Mouse (Mus musculus) liver, embryonic 15.5 days (tissue): ENCODE data around the gene Pcsk5. TPM values are rescaled to one million over a fixed set of nuclear protein-coding genes. Genes with fewer than 3 reads are reported as not detected.
"Not testable (repeated sequence)": the region's sequence is repeated elsewhere in the genome, so short reads cannot be mapped to it uniquely, and the experiment has no call there.

Source experiments
- ATAC-seq: fragments of 200-750 bp; cut with Nextera tagmentation; 2 replicates; pipeline ENCODE4 v1.8.0; 2017; ENCODE audit warnings: moderate number of reproducible peaks, mild to moderate bottlenecking, moderate library complexity; ENCODE audit not compliant: insufficient read depth
- H3K27ac ChIP-seq: fragments of 300-500 bp; sonication (generic); replicated peaks from 2 replicates; pipeline ENCODE4 v1.5.1; 2015; ENCODE audit warnings: mild to moderate bottlenecking, inconsistent platforms
- H3K27me3 ChIP-seq: fragments of 300-500 bp; sonication (generic); 2 replicates; pipeline ENCODE4 v1.6.1; 2015; ENCODE audit warnings: mild to moderate bottlenecking, inconsistent platforms
- H3K36me3 ChIP-seq: fragments of 300-500 bp; sonication (generic); replicated peaks from 2 replicates; pipeline ENCODE4 v1.6.1; 2015; ENCODE audit warnings: moderate library complexity, mild to moderate bottlenecking, inconsistent platforms
- H3K4me1 ChIP-seq: fragments of 300-500 bp; sonication (generic); replicated peaks from 2 replicates; pipeline ENCODE4 v1.6.1; 2015; ENCODE audit warnings: inconsistent platforms
- H3K4me2 ChIP-seq: fragments of 300-500 bp; sonication (generic); 2 replicates; pipeline ENCODE4 v1.6.1; 2015; ENCODE audit warnings: moderate library complexity, mild to moderate bottlenecking, inconsistent platforms
- H3K4me3 ChIP-seq: fragments of 300-500 bp; sonication (generic); replicated peaks from 2 replicates; pipeline ENCODE4 v1.5.1; 2015; ENCODE audit warnings: mild to moderate bottlenecking, inconsistent platforms
- H3K9ac ChIP-seq: fragments of 300-500 bp; sonication (generic); 2 replicates; pipeline ENCODE4 v1.6.1; 2015; ENCODE audit warnings: moderate library complexity, mild to moderate bottlenecking, inconsistent platforms
- H3K9me3 ChIP-seq: fragments of 300-500 bp; sonication (generic); replicated peaks from 2 replicates; pipeline ENCODE4 v1.6.1; 2016; ENCODE audit warnings: inconsistent platforms
- WGBS: fragments of 180-500 bp; shearing (Covaris S2); methylation state at CpG from one replicate; pipeline ENCODE4 v1.1.7; 2015; ENCODE audit warnings: mixed read lengths; ENCODE audit not compliant: insufficient replicate concordance; 5-methylcytosine and 5-hydroxymethylcytosine counted together
- polyA plus RNA-seq: library from polyadenylated mRNA; unstranded; fragments of >200 nt; fragmentation: Nextera tagmentation; extraction: Ambion mirVana; gene quantifications from 2 replicates; pipeline ENCODE4 v1.2.1, GENCODE M21; 2015

Pcsk5 gene
- polyA plus RNA-seq, 1 experiment from 2014 or later = 1.4 TPM

DNA sequence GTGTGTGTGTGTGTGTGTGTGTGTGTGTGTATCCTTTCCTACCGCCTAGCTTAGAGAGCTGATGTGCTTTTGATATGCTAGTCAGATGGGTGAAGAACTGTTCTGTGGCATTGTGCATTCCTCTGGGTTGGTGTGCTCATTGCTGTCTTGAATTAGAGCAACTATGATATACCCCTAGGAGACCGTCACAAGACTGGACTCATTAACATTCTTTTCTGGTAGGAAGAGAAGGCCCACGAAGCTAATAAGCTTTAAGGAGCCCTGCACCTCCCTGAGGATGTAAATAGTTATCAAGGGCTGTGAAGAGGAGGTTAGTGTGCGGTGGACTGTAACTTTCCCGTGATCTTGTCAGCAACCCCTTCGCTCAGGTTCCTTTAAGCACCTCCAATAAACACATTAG lies 333.2 kb downstream of the Pcsk5 start:
- H3K27me3 ChIP-seq = no peaks in the 10 kb centered on the region
- H3K4me2 ChIP-seq = no peak overlapping the region
- H3K4me3 ChIP-seq = no peak overlapping the region
- no peaks in the 10 kb centered on the region for H3K4me1 ChIP-seq
- H3K9me3 ChIP-seq = no peaks in the 10 kb centered on the region
- no peak overlapping the region for H3K27ac ChIP-seq
- ATAC-seq = no peak
- H3K9ac ChIP-seq = no peak overlapping the region
- H3K36me3 ChIP-seq = no peaks in the 10 kb centered on the region
- 48% methylated on average over 6 of the region's 6 CpGs for WGBS

DNA sequence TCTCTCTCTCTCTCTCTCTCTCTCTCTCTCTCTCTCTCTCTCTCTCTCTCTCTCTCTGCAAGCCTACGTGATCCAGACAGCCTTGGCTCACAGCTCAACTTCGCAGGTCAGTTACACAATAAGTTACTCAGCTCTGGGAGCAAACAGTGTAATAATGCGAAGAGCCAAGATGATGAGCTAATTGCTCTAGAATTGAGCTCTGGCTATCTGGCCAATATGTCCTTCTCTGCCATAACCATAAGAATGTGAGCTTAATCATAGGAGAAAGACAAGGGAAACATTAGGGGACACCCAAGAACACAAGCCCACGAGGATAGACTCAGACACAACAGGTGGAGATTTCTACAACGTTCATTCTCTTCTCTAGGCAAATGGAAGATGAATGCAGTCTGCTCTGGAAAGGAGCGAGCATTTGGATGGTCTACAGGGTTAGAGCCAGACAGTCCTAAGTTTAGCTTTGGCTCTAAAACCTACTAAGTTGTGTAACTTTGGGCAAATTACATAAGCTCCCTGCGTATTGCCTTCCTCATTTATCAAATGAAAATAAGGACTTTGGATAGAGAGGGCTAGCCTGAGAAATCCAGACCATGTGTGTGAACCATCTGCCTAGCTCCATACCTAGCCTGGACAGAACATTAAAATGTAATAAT lies 338.7 kb downstream of the Pcsk5 start:
- Histone ChIP-seq H3K4me1 (no peaks in the 10 kb centered on the region), H3K36me3 (no peaks in the 10 kb centered on the region), H3K9me3 (no peaks in the 10 kb centered on the region), H3K4me3 (no peak overlapping the region), H3K9ac (no peak overlapping the region), H3K4me2 (no peak overlapping the region), H3K27me3 (no peaks in the 10 kb centered on the region), H3K27ac (no peak overlapping the region)
- 55% methylated on average over 7 of the region's 7 CpGs for WGBS
- no peak for ATAC-seq

DNA sequence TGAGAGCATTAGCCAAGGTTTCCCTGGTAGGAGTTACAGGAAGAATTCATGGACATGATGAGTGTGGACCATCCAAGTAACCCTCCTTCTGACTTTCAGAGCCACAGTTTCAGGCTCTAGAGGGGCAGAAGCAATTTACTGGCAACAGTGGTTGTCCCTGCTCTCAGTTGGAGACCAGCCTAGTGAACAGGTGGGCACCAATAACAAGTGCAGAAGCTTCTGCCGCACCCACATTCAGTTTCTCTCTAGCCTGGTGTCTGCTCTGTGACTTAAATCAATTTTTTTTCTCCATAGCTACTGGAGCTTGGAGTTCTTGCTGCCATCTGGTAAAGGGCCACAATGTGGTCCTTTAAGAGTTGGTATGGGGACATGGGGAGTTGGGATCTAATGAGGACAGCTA lies 341.3 kb downstream of the Pcsk5 start:
- H3K36me3 ChIP-seq = no peaks in the 10 kb centered on the region
- H3K27ac ChIP-seq = no peak overlapping the region
- no peaks in the 10 kb centered on the region for H3K27me3 ChIP-seq
- no peak overlapping the region for H3K9ac ChIP-seq
- H3K9me3 ChIP-seq = no peaks in the 10 kb centered on the region
- H3K4me3 ChIP-seq = no peak overlapping the region
- H3K4me2 ChIP-seq = no peak overlapping the region
- no peaks in the 10 kb centered on the region for H3K4me1 ChIP-seq
- 60% methylated on average over 1 of the region's 1 CpGs for WGBS
- no peak for ATAC-seq

DNA sequence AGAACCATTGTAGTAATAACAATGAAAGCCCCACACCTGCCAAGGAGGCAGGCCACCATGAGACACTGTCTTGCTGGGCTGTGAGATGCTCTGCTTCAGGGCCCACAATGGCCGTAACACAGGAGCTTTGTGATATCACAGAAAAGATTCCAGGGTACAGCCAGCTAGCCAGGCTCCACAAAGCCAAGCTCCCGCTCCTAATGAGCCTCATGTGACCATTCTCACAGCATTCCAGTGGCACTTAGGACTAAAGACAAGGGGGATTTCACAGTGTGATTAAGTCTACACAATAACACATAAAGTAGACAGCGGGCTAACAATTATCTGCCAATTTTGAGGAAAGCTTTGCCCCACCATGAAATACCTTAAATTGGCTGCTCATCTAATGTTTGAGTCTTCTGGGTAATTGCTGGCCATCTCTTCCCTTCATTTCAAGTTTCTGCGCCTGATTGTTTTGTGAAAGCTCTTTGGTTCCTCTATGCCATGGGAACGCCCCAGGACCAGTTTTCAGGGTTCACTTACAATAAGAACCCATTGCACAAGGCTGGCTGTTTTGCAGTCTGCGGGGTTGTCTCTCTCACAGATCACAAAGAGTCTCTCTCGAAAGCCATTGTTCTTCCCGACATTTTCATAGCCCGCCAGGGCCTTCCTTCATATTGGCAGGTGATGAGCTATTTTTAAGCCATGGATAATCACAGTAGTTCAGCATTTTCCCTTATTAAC lies 345.4 kb downstream of the Pcsk5 start:
- Histone ChIP-seq H3K27ac (no peak overlapping the region), H3K4me2 (no peak overlapping the region), H3K27me3 (no peaks in the 10 kb centered on the region), H3K9ac (no peak overlapping the region), H3K4me1 (no peaks in the 10 kb centered on the region), H3K36me3 (no peaks in the 10 kb centered on the region), H3K4me3 (no peak overlapping the region), H3K9me3 (no peaks in the 10 kb centered on the region)
- WGBS = 64% methylated on average over 9 of the region's 9 CpGs
- no peak for ATAC-seq

DNA sequence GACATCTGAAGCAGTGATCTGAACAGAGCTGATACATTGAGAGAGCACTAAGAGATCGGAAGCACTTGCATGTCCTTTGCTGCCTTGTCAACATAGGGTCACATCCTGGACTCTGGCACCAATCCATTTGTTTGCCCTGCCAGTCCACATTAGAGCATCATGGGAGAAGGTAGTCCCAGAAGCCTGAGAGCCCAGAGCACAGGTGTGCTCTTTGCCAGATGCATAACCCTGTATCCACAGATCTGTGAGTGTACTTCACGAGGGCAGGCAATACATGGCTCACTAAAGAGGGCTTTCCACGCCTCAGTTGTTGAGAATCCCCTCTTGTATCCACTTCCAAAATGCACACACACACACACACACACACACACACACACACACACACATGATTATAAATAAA lies 346.1 kb downstream of the Pcsk5 start:
- Histone ChIP-seq H3K4me2 (no peak overlapping the region), H3K4me3 (no peak overlapping the region), H3K27me3 (no peaks in the 10 kb centered on the region), H3K27ac (no peak overlapping the region), H3K9me3 (no peaks in the 10 kb centered on the region), H3K9ac (no peak overlapping the region), H3K36me3 (no peaks in the 10 kb centered on the region), H3K4me1 (no peaks in the 10 kb centered on the region)
- WGBS = 60% methylated on average over 3 of the region's 3 CpGs
- ATAC-seq = no peak; the same call in 1 of the 2 replicates

DNA sequence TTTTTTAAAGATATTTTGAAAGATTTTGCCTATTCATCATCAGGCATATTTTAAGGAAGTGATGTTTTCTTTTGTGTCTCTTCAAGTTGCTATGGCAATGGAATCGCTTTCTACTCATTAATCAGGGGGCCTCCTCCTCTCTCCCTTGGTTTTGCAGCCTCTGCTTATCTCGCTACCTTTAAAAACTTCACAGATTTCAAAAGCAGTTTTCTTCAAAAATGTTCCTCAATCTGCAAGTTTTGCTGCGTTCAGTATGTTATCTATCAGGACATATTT lies 347.6 kb downstream of the Pcsk5 start:
- H3K4me3 ChIP-seq = no peak overlapping the region
- no peak overlapping the region for H3K9ac ChIP-seq
- ATAC-seq = no peak
- H3K9me3 ChIP-seq = no peaks in the 10 kb centered on the region
- H3K27ac ChIP-seq = no peak overlapping the region
- H3K36me3 ChIP-seq = no peaks in the 10 kb centered on the region
- H3K4me1 ChIP-seq = no peaks in the 10 kb centered on the region
- no peaks in the 10 kb centered on the region for H3K27me3 ChIP-seq
- 42% methylated on average over 3 of the region's 3 CpGs for WGBS
- H3K4me2 ChIP-seq = no peak overlapping the region

DNA sequence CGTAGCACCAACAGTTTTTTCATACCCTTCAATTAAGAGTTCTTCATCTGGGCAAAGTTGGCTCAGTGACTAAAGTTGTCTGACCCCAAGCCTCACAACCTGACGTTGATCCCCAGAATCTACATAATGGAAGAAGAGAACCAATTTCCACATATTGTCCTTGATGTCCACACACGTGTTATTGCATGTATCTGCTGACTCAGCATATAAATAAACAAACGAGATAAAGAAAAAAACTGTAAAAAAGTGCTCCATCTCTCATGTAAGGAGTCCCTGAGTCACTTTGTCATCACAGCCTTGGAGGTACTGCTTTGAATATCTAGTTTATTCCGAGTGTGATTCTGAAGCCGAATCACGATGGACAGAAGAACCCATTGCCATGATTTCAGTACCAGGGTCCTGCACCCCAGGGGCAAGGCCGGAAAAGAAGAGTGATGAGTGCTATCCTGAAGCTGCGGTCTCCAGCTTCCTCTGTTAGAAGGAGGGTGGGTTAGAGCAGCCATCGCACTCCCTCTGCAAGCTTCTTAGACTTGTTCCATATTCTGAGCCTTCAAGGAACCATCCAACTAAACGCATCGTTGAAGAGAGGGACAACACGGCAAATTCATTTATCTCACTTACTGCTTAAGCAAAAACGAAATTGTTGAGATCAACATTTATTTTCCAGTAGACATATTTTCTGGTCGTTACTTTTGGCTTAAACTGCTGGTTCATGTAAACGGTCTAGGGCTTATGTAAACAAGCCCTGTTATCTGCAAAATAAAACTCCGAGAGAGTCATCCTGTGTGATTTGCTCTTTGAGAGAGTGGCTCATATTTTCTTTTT lies 348.2 kb downstream of the Pcsk5 start:
- no peak for ATAC-seq
- Histone ChIP-seq H3K4me1 (no peaks in the 10 kb centered on the region), H3K27ac (no peak overlapping the region), H3K4me3 (no peak overlapping the region), H3K36me3 (no peaks in the 10 kb centered on the region), H3K27me3 (no peaks in the 10 kb centered on the region), H3K9me3 (no peaks in the 10 kb centered on the region), H3K4me2 (no peak overlapping the region), H3K9ac (no peak overlapping the region)
- WGBS = 49% methylated on average over 17 of the region's 17 CpGs

DNA sequence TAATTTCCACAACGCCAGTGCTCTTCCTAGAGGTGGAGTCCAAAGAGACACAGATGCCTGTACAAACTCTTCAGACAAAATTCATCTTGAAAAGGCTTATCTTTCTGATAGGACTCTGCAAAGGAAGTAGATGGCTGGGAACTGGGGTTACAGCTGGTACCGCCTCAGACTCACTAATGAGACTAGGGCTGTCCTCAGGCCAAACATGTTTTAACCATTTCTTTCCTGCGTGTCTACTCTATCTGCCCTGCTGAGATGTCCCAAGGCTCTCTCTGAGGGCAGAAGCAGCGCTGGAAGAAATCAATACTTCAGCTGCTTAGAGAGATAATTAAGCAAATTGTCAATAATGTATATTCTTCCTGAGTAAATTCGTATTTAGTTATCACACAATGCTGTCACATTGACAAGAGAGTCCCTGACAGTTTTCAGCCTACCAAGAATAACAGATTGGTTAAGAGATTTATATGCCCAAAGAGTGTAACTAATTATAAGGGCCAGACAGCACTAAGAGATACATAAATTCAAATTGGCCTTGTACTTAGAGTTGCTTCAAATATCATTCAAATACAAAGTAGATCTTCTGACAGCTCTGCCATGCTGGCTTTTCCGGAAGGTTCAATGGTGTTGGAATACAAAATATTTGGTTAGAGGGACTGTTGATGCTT lies 355.2 kb downstream of the Pcsk5 start:
- Histone ChIP-seq H3K9me3 (no peaks in the 10 kb centered on the region), H3K4me1 (no peaks in the 10 kb centered on the region), H3K4me2 (no peak overlapping the region), H3K36me3 (no peaks in the 10 kb centered on the region), H3K9ac (no peak overlapping the region), H3K4me3 (no peak overlapping the region), H3K27me3 (no peaks in the 10 kb centered on the region), H3K27ac (no peak overlapping the region)
- WGBS = 41% methylated on average over 6 of the region's 6 CpGs
- no peak for ATAC-seq

DNA sequence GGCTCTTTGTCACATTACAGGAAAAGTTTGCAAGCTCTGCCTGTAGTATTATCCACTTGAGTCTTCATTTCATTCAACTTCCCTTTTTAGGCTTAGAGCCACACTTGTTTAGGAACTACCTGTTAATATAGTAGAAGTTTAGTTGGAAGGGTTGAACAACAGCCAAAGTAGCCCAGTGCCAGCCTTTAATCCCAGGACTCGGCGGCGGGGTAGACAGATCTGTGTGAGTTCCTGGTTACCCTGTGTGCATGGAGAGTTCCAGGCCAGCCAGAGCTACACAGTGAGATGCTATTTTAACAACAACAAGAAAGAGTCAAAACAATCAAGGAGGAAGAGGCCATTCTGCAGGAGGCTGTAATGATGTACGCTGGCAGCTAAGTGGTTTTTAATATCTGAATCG lies 358.0 kb downstream of the Pcsk5 start:
- Histone ChIP-seq H3K4me3 (no peak overlapping the region), H3K36me3 (no peaks in the 10 kb centered on the region), H3K27me3 (no peaks in the 10 kb centered on the region), H3K4me2 (no peak overlapping the region), H3K27ac (no peak overlapping the region), H3K9me3 (no peaks in the 10 kb centered on the region), H3K9ac (no peak overlapping the region), H3K4me1 (no peaks in the 10 kb centered on the region)
- 80% methylated on average over 5 of the region's 5 CpGs for WGBS
- ATAC-seq = no peak

DNA sequence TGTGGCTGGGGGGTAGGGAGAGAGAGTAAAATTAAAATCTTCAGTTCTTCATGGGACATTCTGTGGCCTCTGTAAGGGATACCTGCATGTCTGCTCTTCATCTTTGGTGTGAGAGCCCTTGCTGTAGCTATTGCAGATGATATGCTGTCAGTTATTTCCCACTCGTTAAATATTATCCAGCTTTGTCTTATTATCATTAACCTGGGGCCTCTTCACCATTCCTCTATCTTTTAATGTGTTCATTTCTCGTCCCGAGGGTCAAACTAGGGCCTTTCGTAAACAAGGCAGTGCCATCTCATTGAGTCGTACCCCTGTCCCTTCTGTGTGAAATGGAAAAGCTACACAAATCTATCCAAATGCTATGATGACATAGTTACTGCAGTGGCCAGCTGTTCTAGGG lies 361.4 kb downstream of the Pcsk5 start:
- no peaks in the 10 kb centered on the region for H3K4me1 ChIP-seq
- no peaks in the 10 kb centered on the region for H3K9me3 ChIP-seq
- no peaks in the 10 kb centered on the region for H3K27me3 ChIP-seq
- no peak for ATAC-seq
- 63% methylated on average over 5 of the region's 5 CpGs for WGBS
- H3K36me3 ChIP-seq = no peaks in the 10 kb centered on the region
- no peak overlapping the region for H3K4me2 ChIP-seq
- no peak overlapping the region for H3K27ac ChIP-seq
- H3K4me3 ChIP-seq = no peak overlapping the region
- H3K9ac ChIP-seq = no peak overlapping the region

DNA sequence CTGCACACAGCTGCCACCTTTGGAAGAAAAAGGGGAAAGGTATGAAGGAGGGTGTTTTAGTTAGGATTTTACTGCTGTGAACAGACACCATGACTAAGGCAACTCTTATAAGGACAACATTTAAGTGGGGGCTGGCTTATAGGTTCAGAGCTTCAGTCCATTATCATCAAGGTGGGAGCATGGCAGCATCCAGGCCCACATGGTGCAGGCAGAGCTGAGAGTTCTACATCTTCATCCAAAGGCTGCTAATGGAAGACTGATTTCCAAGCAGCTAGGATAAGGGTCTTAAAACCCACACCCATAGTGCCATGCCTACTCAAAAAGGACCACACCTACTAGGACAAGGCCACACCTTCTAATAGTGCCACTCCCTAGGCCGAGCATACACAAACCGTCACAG lies 364.3 kb downstream of the Pcsk5 start:
- not testable (repeated sequence) for H3K4me1 ChIP-seq, H3K9me3 ChIP-seq, H3K27me3 ChIP-seq, H3K4me3 ChIP-seq, H3K36me3 ChIP-seq, ATAC-seq, H3K27ac ChIP-seq, H3K9ac ChIP-seq, H3K4me2 ChIP-seq
- WGBS = 54% methylated on average over 2 of the region's 2 CpGs
